Mouse (Mus musculus): ENCODE measurements around the gene Myom1.

DNA sequence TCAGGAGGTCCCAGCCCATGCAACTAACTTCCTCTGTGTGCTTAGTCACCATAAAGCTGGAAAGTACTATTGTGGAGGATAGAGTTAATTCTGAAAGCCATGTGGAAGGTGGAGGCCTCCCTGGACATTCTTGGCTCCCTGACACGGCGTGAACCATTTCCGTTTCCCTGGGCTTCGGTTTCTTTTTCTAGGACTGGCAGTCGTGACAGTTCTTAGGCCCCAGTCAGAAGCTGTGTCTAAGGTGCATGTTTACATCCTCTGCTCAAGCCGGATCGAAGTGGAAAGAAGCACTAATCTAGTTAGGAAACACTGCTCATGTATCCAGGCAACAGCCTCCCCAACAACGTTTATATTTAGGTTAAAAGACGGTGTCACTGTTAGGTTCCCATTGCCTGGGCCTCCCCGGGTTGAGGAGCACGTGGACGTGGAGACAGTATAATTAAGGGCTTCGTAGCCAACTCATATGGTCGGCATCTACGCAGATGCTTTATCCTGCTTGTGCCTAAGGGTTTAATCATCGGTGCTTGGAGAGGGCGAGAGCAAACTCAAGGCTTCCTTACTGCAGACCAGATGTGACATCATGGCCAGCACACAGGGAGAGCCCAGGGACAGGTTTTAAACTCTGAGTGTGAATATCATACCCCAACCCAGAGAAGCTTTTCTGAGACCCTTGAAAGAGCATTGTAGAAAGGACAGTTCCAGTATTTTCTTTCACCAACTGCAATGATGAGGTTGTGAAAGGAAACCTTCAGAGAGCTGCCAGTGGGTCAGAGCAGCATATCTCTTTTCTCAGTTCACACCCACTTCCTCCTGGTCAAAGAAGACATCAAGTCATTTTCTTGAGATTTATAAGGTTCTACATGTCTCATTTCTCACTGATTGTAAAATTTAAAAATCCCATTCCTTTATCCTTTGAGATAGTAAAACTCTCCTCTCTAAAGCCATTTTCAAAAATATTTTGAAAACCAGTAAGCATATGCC is 100.4 kb downstream of the Myom1 start:
- TF ChIP-seq POLR2A (IDR thresholded peaks at IDR 0.05; ENCODE audit: control insufficient read depth, low read depth, low read length) (no peak), CTCF (IDR thresholded peaks at IDR 0.05; ENCODE audit: control insufficient read depth, insufficient read depth, insufficient replicate concordance, low read depth, low read length) (no peak)
